Mouse (Mus musculus): Measurements from ENCODE around the gene Col4a2. TPM values are rescaled to one million over a fixed set of nuclear protein-coding genes. Genes with fewer than 3 reads are reported as not detected.

The Col4a2 gene
- polyA plus RNA-seq, 1 experiment = 0.14 TPM

DNA sequence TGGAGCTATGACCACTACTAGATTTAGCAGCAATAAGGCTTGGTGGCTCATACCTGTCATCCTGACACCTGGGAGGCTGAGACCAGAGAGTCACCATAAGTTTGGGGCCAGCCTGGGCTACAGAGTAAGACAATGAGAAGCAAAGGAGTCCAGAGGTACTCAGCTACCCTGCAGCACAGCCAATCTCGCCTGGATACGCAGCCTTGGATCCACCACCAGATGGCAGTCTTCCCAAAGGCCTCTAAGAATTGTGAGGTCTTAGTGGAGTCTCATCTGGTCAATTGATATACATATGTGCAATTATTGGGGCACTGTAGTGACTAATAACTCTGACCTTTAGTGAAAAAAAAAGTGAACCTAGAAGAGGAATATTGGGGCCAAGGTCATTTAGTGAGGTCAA, 107.0 kb downstream of the Col4a2 start:
- Histone ChIP-seq H3K4me1 (ENCODE audit: control insufficient read depth) (no peaks in the 10 kb centered on the region), H3K36me3 (ENCODE audit: control insufficient read depth) (no peaks in the 10 kb centered on the region), H3K27me3 (ENCODE audit: control insufficient read depth) (no peaks in the 10 kb centered on the region), H3K9me3 (ENCODE audit: control insufficient read depth, low read length) (no peaks in the 10 kb centered on the region), H3K4me3 (replicated peaks) (no peak overlapping the region)
- TF ChIP-seq GATA1 (IDR thresholded peaks at IDR 0.05; ENCODE audit: low read length) (no peak), TAL1 (IDR thresholded peaks at IDR 0.05; ENCODE audit: low read length) (no peak)

DNA sequence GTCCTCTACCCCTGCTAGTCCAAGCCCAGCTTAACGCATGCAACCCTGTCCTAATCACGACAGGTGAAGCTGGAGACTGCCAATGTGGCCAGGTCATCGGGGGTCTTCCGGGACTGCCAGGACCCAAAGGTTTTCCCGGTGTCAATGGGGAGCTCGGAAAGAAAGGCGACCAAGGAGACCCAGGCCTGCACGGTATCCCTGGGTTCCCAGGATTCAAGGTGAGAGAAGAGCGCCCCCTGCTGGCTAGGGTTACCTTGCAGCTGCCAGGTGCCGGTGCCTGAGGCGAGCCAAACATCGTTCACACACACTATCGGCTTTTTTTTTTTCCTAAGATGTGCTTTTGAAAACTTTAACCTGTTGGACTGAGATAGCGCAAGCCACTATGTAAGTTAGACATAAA, 108.5 kb downstream of the Col4a2 start:
- no peaks in the 10 kb centered on the region for H3K36me3 ChIP-seq (ENCODE audit: control insufficient read depth)
- no peaks in the 10 kb centered on the region for H3K27me3 ChIP-seq (ENCODE audit: control insufficient read depth)
- no peak overlapping the region for H3K4me3 ChIP-seq (replicated peaks)
- H3K9me3 ChIP-seq (ENCODE audit: control insufficient read depth, low read length) = no peaks in the 10 kb centered on the region
- TF ChIP-seq GATA1 (IDR thresholded peaks at IDR 0.05; ENCODE audit: low read length) = no peak
- TF ChIP-seq TAL1 (IDR thresholded peaks at IDR 0.05; ENCODE audit: low read length) = no peak
- no peaks in the 10 kb centered on the region for H3K4me1 ChIP-seq (ENCODE audit: control insufficient read depth)

DNA sequence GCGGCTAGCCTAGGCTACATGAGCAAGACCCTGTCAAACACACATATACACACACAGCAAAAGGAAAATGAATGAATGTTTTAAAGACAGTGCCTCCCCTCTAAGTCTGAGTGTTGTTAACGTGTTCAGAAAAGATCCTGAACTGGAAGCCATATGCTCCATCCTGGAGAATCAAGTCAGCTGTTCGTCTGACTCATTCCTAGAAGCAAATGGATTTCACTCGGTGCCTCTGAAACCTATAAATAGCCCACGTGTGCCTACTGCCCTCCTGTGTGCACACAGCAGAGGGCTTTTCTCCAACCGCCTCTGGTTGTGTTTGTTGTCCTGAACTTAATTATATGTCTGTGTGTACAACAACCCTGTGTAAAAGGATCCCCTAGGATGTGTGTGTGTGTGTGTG, 109.4 kb downstream of the Col4a2 start:
- H3K4me1 ChIP-seq (ENCODE audit: control insufficient read depth) = no peaks in the 10 kb centered on the region
- H3K27me3 ChIP-seq (ENCODE audit: control insufficient read depth) = no peaks in the 10 kb centered on the region
- H3K36me3 ChIP-seq (ENCODE audit: control insufficient read depth) = no peaks in the 10 kb centered on the region
- H3K9me3 ChIP-seq (ENCODE audit: control insufficient read depth, low read length) = no peaks in the 10 kb centered on the region
- TF ChIP-seq TAL1 (IDR thresholded peaks at IDR 0.05; ENCODE audit: low read length) (no peak), GATA1 (IDR thresholded peaks at IDR 0.05; ENCODE audit: low read length) (no peak)
- H3K4me3 ChIP-seq (replicated peaks) = no peak overlapping the region

DNA sequence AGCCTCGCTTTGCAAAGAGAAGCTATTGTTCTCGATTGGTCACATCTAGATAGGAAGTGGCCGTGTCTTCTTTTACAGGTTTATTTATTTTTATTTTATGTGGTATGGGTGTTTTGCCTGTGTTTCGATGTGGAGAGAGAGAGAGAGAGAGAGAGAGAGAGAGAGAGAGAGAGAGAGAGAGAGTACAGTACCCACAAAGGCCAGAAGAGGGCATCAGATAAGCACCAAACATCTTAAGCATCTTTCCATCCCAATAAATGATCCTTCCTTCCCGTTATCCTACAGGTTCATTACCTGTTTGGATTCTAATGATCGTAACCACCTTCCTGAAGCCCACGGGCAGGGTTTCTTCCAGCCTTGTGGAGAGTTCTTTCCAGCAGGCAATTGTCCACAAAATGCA, 110.5 kb downstream of the Col4a2 start:
- Histone ChIP-seq H3K36me3 (ENCODE audit: control insufficient read depth) (no peaks in the 10 kb centered on the region), H3K27me3 (ENCODE audit: control insufficient read depth) (no peaks in the 10 kb centered on the region), H3K9me3 (ENCODE audit: control insufficient read depth, low read length) (no peaks in the 10 kb centered on the region), H3K4me3 (replicated peaks) (no peak overlapping the region), H3K4me1 (ENCODE audit: control insufficient read depth) (no peaks in the 10 kb centered on the region)
- TF ChIP-seq GATA1 (IDR thresholded peaks at IDR 0.05; ENCODE audit: low read length) = no peak
- TF ChIP-seq TAL1 (IDR thresholded peaks at IDR 0.05; ENCODE audit: low read length) = no peak

DNA sequence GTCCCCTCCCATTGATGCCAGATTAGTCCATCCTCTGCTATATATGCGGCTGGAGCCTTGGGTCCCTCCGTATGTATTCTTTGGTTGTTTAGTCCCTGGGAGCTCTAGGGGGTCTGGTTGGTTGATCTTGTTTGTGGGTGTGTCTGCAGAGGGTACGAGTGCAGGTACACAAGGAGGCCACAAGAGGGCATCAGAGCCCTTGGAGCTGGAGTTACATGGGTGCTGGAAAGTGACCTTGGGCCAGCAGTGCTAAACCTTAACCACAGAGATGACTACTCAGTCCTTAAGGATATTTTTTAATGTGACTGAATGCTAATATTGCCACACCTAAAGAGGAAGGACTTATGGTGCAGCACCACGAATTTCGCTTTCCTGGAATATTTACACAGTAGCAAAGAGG, 118.1 kb downstream of the Col4a2 start:
- Histone ChIP-seq H3K36me3 (ENCODE audit: control insufficient read depth) (no peaks in the 10 kb centered on the region), H3K4me3 (replicated peaks) (no peak overlapping the region)

DNA sequence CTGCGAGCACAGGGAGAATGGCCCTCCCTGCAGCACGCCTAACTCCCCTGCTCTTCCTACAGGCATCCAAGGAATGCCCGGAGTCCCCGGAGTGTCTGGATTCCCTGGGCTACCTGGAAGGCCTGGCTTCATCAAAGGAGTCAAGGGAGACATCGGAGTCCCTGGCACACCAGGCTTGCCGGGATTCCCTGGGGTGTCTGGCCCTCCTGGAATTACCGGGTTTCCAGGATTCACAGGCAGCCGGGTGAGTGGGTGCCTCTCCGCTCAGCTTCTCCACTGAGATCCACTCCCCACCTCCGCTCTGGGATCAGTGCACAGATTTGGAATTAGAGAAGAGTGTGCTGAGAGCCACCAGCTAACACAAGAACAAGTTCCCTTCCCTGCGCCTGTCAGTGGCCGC, 125.3 kb downstream of the Col4a2 start:
- H3K4me3 ChIP-seq (replicated peaks) = no peak overlapping the region
- TF ChIP-seq GATA1 (IDR thresholded peaks at IDR 0.05; ENCODE audit: low read length) = no peak
- TF ChIP-seq TAL1 (IDR thresholded peaks at IDR 0.05; ENCODE audit: low read length) = no peak
- H3K36me3 ChIP-seq (ENCODE audit: control insufficient read depth) = no peaks in the 10 kb centered on the region
- no peaks in the 10 kb centered on the region for H3K27me3 ChIP-seq (ENCODE audit: control insufficient read depth)
- H3K9me3 ChIP-seq (ENCODE audit: control insufficient read depth, low read length) = no peaks in the 10 kb centered on the region
- no peaks in the 10 kb centered on the region; the same call in 1 of the 2 replicates for H3K4me1 ChIP-seq (ENCODE audit: control insufficient read depth)

More for the DNA sequence above, 118.1 kb downstream of the Col4a2 start:
- no peaks in the 10 kb centered on the region for H3K9me3 ChIP-seq (ENCODE audit: control insufficient read depth, low read length)
- H3K27me3 ChIP-seq (ENCODE audit: control insufficient read depth) = no peaks in the 10 kb centered on the region
- no peaks in the 10 kb centered on the region for H3K4me1 ChIP-seq (ENCODE audit: control insufficient read depth)
- TF ChIP-seq GATA1 (IDR thresholded peaks at IDR 0.05; ENCODE audit: low read length) = no peak
- no peak for TF ChIP-seq TAL1 (IDR thresholded peaks at IDR 0.05; ENCODE audit: low read length)

DNA sequence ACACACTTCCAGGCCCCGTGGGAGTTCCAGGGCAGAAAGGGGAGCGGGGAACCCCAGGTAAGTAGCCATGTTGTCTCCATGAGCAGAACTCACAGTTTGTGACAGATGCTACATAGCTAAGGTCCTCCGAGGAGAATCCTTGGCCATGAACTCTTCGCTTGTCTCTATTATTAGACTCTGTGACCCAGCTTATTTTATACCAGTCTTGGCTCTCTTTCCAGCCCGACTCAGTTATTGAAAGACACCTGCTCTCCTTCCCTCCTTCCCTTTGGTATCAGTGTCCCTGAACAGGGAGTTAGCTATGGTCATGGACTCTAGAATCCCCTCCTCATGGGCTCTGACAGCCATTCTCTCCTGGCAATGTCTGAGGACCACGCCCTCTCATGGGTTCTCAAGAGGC, 128.7 kb downstream of the Col4a2 start:
- Histone ChIP-seq H3K27me3 (ENCODE audit: control insufficient read depth) (no peaks in the 10 kb centered on the region), H3K36me3 (ENCODE audit: control insufficient read depth) (peaks cover 3% of the 10 kb centered on the region; the same call in 1 of the 2 replicates), H3K4me3 (replicated peaks) (no peak overlapping the region), H3K4me1 (ENCODE audit: control insufficient read depth) (peaks cover 21% of the 10 kb centered on the region), H3K9me3 (ENCODE audit: control insufficient read depth, low read length) (no peaks in the 10 kb centered on the region)
- TF ChIP-seq GATA1 (IDR thresholded peaks at IDR 0.05; ENCODE audit: low read length) (no peak), TAL1 (IDR thresholded peaks at IDR 0.05; ENCODE audit: low read length) (no peak)

DNA sequence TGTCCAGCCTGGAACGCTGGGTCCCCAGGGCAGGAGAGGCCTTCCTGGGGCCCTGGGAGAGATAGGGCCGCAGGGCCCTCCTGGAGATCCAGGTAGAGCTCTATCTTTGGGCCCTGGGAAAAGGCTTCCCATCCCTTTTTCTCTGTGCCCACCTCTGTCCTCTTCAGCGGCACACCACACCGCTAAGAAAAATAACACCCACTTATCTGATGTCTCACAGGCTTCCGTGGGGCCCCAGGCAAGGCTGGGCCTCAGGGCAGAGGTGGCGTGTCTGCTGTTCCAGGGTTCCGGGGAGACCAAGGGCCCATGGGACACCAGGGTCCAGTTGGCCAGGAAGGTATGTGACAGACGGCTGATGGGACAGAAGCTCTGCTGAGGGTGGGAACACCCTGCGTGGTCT, 131.0 kb downstream of the Col4a2 start:
- Histone ChIP-seq H3K27me3 (ENCODE audit: control insufficient read depth) (no peaks in the 10 kb centered on the region), H3K36me3 (ENCODE audit: control insufficient read depth) (peaks cover 3% of the 10 kb centered on the region; the same call in 1 of the 2 replicates), H3K4me1 (ENCODE audit: control insufficient read depth) (peaks cover 21% of the 10 kb centered on the region), H3K9me3 (ENCODE audit: control insufficient read depth, low read length) (no peaks in the 10 kb centered on the region), H3K4me3 (replicated peaks) (peak overlapping the region; percentile 55)
- TF ChIP-seq GATA1 (IDR thresholded peaks at IDR 0.05; ENCODE audit: low read length) = no peak
- no peak for TF ChIP-seq TAL1 (IDR thresholded peaks at IDR 0.05; ENCODE audit: low read length)

DNA sequence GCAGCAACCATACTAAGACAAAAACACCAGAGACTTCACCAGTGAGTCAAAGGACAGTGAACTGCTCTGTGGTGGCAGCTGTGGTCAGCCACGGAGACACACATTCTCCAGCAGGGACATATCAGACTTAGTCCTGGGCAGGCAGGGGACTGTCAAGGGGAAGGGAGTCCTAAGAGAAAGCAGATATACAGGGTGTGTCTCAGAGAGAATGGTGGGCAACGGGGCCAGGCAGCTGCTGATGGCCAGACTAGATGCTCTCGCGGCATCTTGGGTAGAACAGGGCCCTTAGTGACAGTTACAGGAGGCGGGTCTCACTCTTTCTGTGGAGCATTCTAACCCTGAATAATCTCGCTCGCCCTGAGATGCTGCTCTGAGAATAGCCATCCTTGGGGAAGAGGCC, 131.6 kb downstream of the Col4a2 start:
- TF ChIP-seq GATA1 (IDR thresholded peaks at IDR 0.05; ENCODE audit: low read length) = no peak
- TF ChIP-seq TAL1 (IDR thresholded peaks at IDR 0.05; ENCODE audit: low read length) = no peak
- Histone ChIP-seq H3K4me1 (ENCODE audit: control insufficient read depth) (peaks cover 21% of the 10 kb centered on the region), H3K9me3 (ENCODE audit: control insufficient read depth, low read length) (no peaks in the 10 kb centered on the region), H3K36me3 (ENCODE audit: control insufficient read depth) (peaks cover 3% of the 10 kb centered on the region; the same call in 1 of the 2 replicates), H3K27me3 (ENCODE audit: control insufficient read depth) (no peaks in the 10 kb centered on the region), H3K4me3 (replicated peaks) (peak overlapping the region; percentile 55)

DNA sequence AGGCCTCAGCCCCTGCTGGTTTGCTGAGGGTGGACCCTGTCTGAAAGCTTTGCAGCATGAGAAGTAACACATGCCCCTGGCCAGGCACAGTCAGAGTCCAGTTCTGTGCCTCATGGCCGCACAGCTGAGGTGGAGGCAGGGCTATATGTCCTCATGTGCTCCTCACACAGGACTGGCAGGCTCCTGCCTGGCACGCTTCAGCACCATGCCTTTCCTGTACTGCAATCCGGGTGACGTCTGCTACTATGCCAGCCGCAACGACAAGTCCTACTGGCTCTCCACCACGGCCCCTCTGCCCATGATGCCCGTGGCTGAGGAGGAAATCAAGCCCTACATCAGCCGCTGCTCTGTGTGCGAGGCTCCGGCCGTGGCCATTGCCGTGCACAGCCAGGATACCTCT, 133.2 kb downstream of the Col4a2 start:
- Histone ChIP-seq H3K4me1 (ENCODE audit: control insufficient read depth) (peaks cover 21% of the 10 kb centered on the region), H3K9me3 (ENCODE audit: control insufficient read depth, low read length) (no peaks in the 10 kb centered on the region), H3K4me3 (replicated peaks) (no peak overlapping the region), H3K36me3 (ENCODE audit: control insufficient read depth) (peaks cover 3% of the 10 kb centered on the region; the same call in 1 of the 2 replicates), H3K27me3 (ENCODE audit: control insufficient read depth) (no peaks in the 10 kb centered on the region)
- no peak for TF ChIP-seq GATA1 (IDR thresholded peaks at IDR 0.05; ENCODE audit: low read length)

All from erythroblast, embryonic 14.5 days (primary cell).